Mouse (Mus musculus) olfactory bulb, adult 2 months (tissue): ENCODE results near the gene Copz1.

Experiments used
- CTCF ChIP-seq: fragments of 200-500 bp; IDR thresholded peaks from 2 replicates; pipeline ENCODE4 v1.5.1; 2012; ENCODE audit warnings: low read depth, mild to moderate bottlenecking, low read length, moderate library complexity; ENCODE audit not compliant: insufficient read depth
- POLR2A ChIP-seq: fragments of 200-500 bp; IDR thresholded peaks from 2 replicates; pipeline ENCODE4 v1.6.1; 2012; ENCODE audit warnings: mild to moderate bottlenecking, low read depth, low read length, moderate library complexity; ENCODE audit not compliant: insufficient read depth

DNA sequence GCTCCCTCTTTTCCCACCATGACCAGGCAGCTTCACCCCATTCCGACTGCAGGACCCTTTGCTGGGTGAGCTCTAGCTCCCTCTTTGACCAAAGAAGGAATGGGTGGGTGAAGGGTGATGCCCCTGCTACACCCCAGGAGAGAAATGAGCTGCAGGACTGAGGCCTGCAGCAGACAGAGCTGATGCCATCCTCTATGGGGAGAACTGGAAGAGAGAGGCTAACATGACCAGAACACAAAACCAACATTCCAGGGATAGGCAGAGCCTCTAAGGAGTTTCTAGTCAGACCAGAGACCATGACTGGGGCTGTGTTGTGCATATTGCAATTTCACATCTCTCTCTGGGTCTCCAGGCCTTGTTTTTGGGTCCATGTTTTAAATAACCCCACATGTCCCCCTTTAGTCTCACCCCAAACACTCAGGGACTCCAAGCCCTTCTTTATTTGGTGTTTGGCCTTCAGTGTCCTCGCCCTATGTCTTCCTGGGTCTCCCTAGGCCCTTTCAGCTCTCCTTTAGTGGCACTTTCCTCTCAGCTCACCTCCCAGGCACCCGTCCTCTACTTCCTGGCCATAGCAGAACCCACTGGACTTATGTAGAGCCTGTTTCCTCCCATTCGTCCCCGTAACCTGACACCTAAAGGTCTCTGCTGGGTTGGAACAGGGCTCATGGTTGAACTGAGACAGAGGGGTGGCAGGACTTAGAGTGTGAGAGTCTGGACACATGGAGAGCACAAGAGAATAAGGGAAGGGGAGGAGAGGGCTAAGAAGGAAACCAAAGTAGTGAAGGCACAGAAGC, 29.2 kb downstream of the Copz1 start:
- TF ChIP-seq CTCF (no peak), POLR2A (no peak)
